Mouse (Mus musculus) embryonic facial prominence, embryonic 13.5 days (tissue): ENCODE measurements around the gene Dnah8. TPM values are rescaled to one million over a fixed set of nuclear protein-coding genes. Genes with fewer than 3 reads are reported as not detected.
A peak's percentile ranks its signal among the peaks of the same experiment; 100 is the strongest.

Experiments used
- ATAC-seq: fragments of 200-750 bp; cut with Nextera tagmentation; 2 replicates; pipeline ENCODE4 v1.8.0; 2017; ENCODE audit warnings: low read depth; ENCODE audit not compliant: insufficient number of reproducible peaks, insufficient read depth, low FRiP score, low TSS enrichment
- H3K27ac ChIP-seq: fragments of 300-500 bp; sonication (generic); 2 replicates; pipeline ENCODE4 v1.5.1; 2015; ENCODE audit warnings: moderate library complexity, mild to moderate bottlenecking, inconsistent platforms
- H3K27me3 ChIP-seq: fragments of 300-500 bp; sonication (generic); 2 replicates; pipeline ENCODE4 v1.6.1; 2015; ENCODE audit warnings: mild to moderate bottlenecking, inconsistent platforms
- H3K36me3 ChIP-seq: fragments of 300-500 bp; sonication (generic); 2 replicates; pipeline ENCODE4 v1.6.1; 2015; ENCODE audit warnings: mild to moderate bottlenecking, inconsistent platforms
- H3K4me1 ChIP-seq: fragments of 300-500 bp; sonication (generic); 2 replicates; pipeline ENCODE4 v1.6.1; 2015; ENCODE audit warnings: inconsistent platforms
- H3K4me2 ChIP-seq: fragments of 300-500 bp; sonication (generic); 2 replicates; pipeline ENCODE4 v1.6.1; 2015; ENCODE audit warnings: moderate library complexity, mild to moderate bottlenecking, inconsistent platforms
- H3K4me3 ChIP-seq: fragments of 300-500 bp; sonication (generic); 2 replicates; pipeline ENCODE4 v1.5.1; 2015; ENCODE audit warnings: mild to moderate bottlenecking, inconsistent platforms
- H3K9ac ChIP-seq: fragments of 300-500 bp; sonication (generic); 2 replicates; pipeline ENCODE4 v1.6.1; 2015; ENCODE audit warnings: mild to moderate bottlenecking, inconsistent platforms
- H3K9me3 ChIP-seq: fragments of 300-500 bp; sonication (generic); 2 replicates; pipeline ENCODE4 v1.6.1; 2016; ENCODE audit warnings: inconsistent platforms
- WGBS: fragments of 180-500 bp; shearing (Covaris S2); methylation state at CpG from one replicate; pipeline ENCODE4 v1.1.7; 2015; ENCODE audit warnings: mixed read lengths; 5-methylcytosine and 5-hydroxymethylcytosine counted together
- polyA plus RNA-seq: library from polyadenylated mRNA; unstranded; fragments of >200 nt; fragmentation: Nextera tagmentation; extraction: Ambion mirVana; gene quantifications from 2 replicates; pipeline ENCODE4 v1.2.1, GENCODE M21; 2015

The Dnah8 gene
- polyA plus RNA-seq, 1 experiment from 2014 or later: 2.5 TPM

DNA sequence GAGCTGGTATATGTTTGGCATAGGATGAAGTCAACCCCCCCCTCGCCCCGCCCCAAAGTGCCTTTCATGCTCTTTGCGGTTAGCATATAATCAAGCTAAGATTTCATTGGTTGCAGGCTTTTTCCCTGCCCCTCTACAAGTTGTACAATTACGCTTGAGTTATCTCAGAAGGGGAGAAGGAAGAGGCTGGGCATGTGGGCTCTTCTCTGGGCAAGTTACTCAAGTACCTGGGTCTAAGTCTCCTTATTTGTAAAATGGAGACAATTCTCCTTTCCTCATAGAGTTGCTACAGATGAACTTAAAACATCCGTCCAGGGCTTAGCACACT, 14.2 kb upstream of the Dnah8 start:
- WGBS: 94% methylated on average over 5 of the region's 5 CpGs
- Histone ChIP-seq H3K4me2 (no peak overlapping the region), H3K36me3 (0 out of 2 replicates have a peak, but pooled peaks cover 5% of the 10 kb centered on the region), H3K9me3 (no peaks in the 10 kb centered on the region), H3K4me1 (peaks cover 43% of the 10 kb centered on the region), H3K9ac (no peak overlapping the region), H3K27ac (no peak overlapping the region), H3K27me3 (no peaks in the 10 kb centered on the region), H3K4me3 (no peak overlapping the region)
- no peak for ATAC-seq

DNA sequence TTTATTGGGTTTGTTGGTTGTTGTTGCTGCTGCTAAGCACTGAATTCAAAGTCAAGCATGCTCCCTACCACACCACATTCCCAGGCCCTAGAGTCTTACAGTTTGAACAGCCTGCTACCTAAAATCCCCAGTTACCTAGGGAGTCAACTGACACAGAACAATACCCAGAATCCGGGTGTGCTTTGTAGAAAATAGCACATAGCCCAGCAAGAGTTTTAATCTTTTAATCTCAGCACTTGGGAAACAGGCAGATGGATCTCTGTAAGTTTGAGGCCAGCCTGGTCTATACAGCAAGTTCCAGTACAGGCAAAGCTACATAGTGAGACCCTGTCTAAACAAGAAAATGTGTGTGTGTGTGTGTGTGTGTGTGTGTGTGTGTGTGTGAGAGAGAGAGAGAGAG, 13.4 kb upstream of the Dnah8 start:
- no peaks in the 10 kb centered on the region for H3K27me3 ChIP-seq
- H3K4me3 ChIP-seq: no peak overlapping the region
- 63% methylated on average over 1 of the region's 1 CpGs for WGBS
- peak overlapping the region; percentile 61; the same call in 1 of the 2 replicates for H3K4me2 ChIP-seq
- no peak for ATAC-seq
- H3K27ac ChIP-seq: no peak overlapping the region
- peaks cover 40% of the 10 kb centered on the region for H3K4me1 ChIP-seq
- H3K36me3 ChIP-seq: 0 out of 2 replicates have a peak, but pooled peaks cover 5% of the 10 kb centered on the region
- no peaks in the 10 kb centered on the region for H3K9me3 ChIP-seq
- H3K9ac ChIP-seq: no peak overlapping the region

DNA sequence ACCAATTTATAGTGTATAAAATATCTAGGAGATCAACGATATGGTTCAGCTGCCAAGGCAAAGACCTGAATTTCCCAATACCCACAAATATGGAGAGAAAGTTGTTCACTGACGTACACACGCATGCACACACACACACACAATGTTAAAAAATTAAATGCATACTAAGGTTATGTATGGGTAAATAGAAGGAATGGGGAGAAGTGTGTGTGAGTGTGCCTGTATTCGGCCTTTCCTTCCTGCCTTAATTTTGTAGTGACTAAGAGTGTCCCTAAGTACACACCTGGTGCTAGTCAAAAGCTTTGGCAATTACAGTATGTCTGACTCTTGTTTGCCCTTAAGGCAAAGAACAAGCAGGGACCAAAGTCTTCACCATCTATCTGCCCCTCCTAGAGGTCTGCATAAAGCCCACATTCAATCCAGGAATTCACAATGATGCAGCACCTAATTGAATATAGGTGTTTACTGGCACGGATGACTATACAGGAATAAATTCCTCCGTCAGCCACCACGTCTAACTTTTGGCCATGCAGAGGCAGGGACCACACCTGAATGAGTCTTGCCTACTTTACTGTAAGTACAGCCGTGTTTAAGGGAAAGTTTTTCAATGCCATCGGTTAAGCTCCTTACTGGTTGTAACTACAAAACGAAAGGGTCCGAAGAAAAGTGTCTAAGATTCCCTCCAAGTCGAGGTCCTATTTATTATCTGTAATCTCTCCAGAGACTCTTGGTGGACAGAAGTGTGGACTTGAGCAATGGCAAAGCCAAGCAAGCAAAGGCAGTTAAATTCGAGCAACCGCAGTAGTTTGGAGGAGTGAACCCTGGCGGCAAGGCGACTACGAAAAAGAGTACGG, 12.7 kb upstream of the Dnah8 start:
- no peak for ATAC-seq
- WGBS: 22% methylated on average over 18 of the region's 18 CpGs
- H3K27ac ChIP-seq: peak overlapping the region; percentile 89

DNA sequence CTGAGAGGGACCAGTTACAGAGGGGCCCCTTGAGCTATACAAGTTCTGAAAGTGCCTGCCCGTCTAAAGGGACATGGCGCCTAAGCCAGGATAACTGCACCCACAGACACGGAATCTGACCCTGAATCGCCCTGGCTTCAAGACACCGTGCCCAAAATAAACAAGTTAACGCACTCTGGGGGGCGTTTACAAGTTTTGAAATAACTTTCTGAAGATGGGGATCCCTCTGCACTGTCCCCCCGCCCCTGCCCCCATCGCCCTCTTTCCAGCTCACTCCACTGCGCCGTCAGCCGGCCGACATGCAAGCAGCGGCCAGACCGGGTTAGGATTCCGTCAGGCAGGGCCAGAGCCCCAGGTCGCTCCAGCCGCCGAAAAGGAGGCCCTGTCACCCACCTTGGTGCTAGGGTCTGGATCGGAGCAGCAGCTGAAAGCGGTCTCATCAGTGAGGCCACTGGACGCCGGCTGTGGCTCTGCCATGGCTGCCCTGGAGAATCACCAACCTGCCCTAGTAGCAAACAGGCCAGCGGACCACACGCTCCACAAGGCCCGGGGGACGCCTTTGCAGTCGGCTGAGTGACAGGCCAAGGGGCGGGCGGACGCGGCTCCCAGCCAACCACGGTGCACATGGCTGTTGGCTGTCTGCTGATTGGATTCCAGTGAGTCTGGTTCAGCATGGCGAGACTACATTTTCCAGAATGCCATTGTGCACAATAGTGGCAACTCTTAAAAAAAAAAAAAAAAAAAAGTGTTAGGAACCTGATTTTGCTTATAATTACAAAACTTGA, 11.9 kb upstream of the Dnah8 start:
- under 1% methylated on average over 34 of the region's 34 CpGs for WGBS
- peak; percentile 99 for ATAC-seq
- H3K27ac ChIP-seq: peak overlapping the region; percentile 89

More for the DNA sequence above, 12.7 kb upstream of the Dnah8 start:
- Histone ChIP-seq H3K9me3 (no peaks in the 10 kb centered on the region), H3K9ac (peak overlapping the region; percentile 87), H3K27me3 (no peaks in the 10 kb centered on the region), H3K4me1 (peaks cover 34% of the 10 kb centered on the region), H3K36me3 (0 out of 2 replicates have a peak, but pooled peaks cover 5% of the 10 kb centered on the region), H3K4me2 (peak overlapping the region; percentile 61), H3K4me3 (peak overlapping the region; percentile 72)

DNA sequence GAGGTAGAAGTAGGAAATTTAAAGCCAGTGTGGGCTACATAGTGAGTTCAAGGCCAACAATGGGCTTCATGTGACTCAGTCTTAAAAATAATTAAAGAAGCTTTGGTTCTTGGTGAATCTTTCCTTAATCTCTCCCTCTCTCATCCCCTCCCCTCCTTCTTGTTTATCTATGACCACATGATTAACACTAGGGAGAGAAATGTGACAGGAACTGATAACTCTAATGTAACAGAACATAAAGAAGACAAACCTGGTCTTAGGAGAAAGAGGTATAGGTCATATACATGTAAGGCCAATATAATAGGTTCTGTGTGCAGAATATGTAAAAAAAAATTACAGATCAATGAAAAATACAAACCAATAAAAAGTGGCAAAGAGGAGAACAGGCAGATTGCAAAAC, 10.8 kb upstream of the Dnah8 start:
- H3K4me1 ChIP-seq: peaks cover 22% of the 10 kb centered on the region
- H3K4me3 ChIP-seq: no peak overlapping the region
- no peak for ATAC-seq
- H3K27me3 ChIP-seq: no peaks in the 10 kb centered on the region
- no peaks in the 10 kb centered on the region for H3K9me3 ChIP-seq
- no peak overlapping the region for H3K9ac ChIP-seq
- 0 out of 2 replicates have a peak, but pooled peaks cover under 1% of the 10 kb centered on the region for H3K36me3 ChIP-seq
- no peak overlapping the region for H3K4me2 ChIP-seq
- no peak overlapping the region for H3K27ac ChIP-seq

More for the DNA sequence above, 11.9 kb upstream of the Dnah8 start:
- Histone ChIP-seq H3K9ac (peak overlapping the region; percentile 87), H3K9me3 (no peaks in the 10 kb centered on the region), H3K4me1 (peaks cover 33% of the 10 kb centered on the region), H3K4me2 (peak overlapping the region; percentile 61), H3K27me3 (no peaks in the 10 kb centered on the region), H3K36me3 (0 out of 2 replicates have a peak, but pooled peaks cover 5% of the 10 kb centered on the region), H3K4me3 (peak overlapping the region; percentile 72)

DNA sequence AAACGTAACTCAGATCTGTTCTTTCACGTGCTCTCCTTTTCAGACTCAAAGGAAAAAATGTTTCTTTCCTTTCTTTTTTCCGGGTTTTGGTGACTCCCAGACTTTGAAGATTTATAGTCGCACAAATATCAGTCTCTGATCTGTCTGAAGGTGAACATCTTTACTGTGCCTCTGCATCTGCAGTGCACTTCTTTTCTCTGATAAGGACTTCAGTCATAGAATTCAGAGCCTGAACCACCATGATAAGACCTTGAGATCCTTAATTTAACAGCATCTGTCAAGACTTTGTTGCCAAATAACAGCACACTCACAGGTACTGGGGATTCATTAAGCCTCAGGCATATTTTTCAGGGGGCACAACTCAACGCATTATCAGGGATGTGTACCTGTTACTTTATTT, 8.0 kb upstream of the Dnah8 start:
- WGBS: 88% methylated on average over 5 of the region's 5 CpGs
- Histone ChIP-seq H3K27me3 (no peaks in the 10 kb centered on the region), H3K4me1 (peaks cover 5% of the 10 kb centered on the region), H3K9me3 (no peaks in the 10 kb centered on the region), H3K4me2 (no peak overlapping the region), H3K9ac (no peak overlapping the region), H3K36me3 (no peaks in the 10 kb centered on the region), H3K27ac (no peak overlapping the region), H3K4me3 (no peak overlapping the region)
- ATAC-seq: no peak

DNA sequence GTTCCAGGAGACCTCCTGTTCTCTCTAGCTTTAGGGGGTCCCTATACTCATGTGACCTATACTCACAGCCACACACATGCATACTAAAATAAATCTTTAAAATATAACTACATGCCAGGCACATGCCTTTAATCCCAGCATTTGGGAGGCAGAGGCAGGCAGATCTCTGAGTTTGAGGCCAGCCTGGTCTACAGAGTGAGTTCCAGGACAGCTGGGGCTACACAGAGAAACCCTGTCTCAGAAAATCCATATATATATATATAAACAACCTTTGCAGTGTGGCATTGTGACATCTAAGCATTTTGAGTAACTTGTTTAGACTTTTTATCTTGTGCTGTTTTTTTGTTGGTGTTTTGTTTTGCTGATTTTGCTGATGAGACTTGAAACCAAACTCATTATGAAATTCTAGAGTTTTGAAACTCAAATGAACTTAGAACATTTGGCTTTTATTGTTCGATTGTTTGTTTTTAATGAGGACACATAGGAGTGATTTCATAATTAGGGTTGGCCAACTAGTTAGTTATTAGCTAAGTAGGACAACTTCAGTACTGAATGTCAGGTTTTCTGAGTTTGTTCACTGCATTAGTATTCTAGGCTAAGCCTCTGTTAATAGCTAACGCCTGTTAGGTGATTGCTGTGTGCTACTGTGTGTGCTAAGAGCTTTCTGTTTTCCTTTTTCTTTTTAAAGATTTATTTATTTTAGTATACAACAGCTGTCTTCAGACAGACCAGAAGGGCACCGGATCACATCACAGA, 5.8 kb upstream of the Dnah8 start:
- no peak overlapping the region for H3K4me3 ChIP-seq

DNA sequence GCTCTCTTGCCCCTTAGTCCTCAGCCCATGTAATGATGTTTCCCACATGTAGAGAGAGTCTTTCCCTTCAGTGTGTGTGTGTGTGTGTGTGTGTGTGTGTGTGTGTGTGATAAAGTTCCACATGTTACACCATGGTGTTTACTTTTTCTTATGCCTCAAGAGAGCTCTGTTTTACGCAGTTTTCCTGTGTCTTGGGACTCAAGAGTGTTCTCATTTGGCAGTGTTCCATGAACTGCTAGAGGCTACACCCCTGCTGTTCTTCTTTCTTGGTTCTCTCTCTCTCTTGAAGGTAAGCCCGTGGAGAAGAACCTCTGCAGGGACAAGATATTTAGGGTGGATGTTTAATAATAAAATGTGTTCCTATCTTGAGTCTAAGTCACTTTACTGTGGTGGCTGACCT, 5.0 kb upstream of the Dnah8 start:
- ATAC-seq: no peak
- H3K27me3 ChIP-seq: no peaks in the 10 kb centered on the region
- no peak overlapping the region for H3K4me3 ChIP-seq
- no peak overlapping the region for H3K4me2 ChIP-seq
- no peaks in the 10 kb centered on the region for H3K4me1 ChIP-seq
- no peak overlapping the region for H3K27ac ChIP-seq
- H3K36me3 ChIP-seq: no peaks in the 10 kb centered on the region
- H3K9me3 ChIP-seq: no peaks in the 10 kb centered on the region
- WGBS: 37% methylated on average over 2 of the region's 2 CpGs
- no peak overlapping the region for H3K9ac ChIP-seq

More for the DNA sequence above, 5.8 kb upstream of the Dnah8 start:
- 84% methylated on average over 3 of the region's 3 CpGs for WGBS
- H3K36me3 ChIP-seq: no peaks in the 10 kb centered on the region
- no peaks in the 10 kb centered on the region for H3K9me3 ChIP-seq
- no peaks in the 10 kb centered on the region for H3K4me1 ChIP-seq
- H3K27me3 ChIP-seq: no peaks in the 10 kb centered on the region
- ATAC-seq: no peak
- H3K27ac ChIP-seq: no peak overlapping the region
- H3K9ac ChIP-seq: no peak overlapping the region
- no peak overlapping the region for H3K4me2 ChIP-seq

DNA sequence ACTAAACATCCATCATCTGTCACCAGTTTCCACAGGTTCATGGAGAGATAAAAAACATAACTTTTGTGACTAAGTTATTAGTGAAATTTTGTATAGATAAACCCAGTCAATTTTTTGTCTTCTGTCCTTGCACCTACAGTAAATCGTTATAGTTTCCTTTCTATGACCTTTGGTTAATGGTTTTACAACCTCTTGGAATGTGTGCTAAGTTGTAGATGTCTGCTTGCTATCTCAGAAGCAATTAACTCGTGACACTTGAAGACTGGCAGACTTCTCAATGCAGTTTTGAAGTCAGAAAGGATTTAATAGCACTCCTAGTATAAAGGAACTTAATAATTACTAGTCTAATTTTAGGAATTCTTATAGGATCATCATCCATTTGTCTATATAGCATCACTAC, 3.6 kb upstream of the Dnah8 start:
- no peak overlapping the region for H3K9ac ChIP-seq
- ATAC-seq: no peak
- H3K27ac ChIP-seq: no peak overlapping the region
- WGBS: 66% methylated on average over 2 of the region's 2 CpGs
- no peaks in the 10 kb centered on the region for H3K9me3 ChIP-seq
- H3K4me3 ChIP-seq: no peak overlapping the region
- H3K4me2 ChIP-seq: no peak overlapping the region
- no peaks in the 10 kb centered on the region for H3K27me3 ChIP-seq
- no peaks in the 10 kb centered on the region for H3K4me1 ChIP-seq
- H3K36me3 ChIP-seq: no peaks in the 10 kb centered on the region

DNA sequence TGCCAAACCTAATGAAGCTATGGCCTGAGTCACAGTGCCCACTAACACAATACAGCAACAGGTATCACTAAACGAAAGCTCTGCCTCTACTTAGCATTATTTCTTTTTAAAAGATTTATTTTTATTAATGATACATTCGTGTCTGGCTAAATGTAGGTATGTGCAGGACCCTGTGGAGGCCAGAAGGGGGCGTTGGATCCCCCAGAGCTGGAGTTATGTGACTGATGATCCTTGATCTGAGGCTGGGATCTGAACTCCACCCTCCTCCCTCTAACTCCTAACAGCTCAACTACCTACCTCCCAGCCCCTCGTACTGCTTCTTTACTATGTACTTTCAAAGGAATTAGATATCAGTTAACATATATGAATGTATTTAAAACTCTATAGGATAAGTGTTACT, 2.7 kb upstream of the Dnah8 start:
- H3K27ac ChIP-seq: no peak overlapping the region
- no peaks in the 10 kb centered on the region for H3K9me3 ChIP-seq
- 62% methylated on average over 4 of the region's 4 CpGs for WGBS
- ATAC-seq: no peak
- H3K9ac ChIP-seq: no peak overlapping the region
- no peaks in the 10 kb centered on the region for H3K27me3 ChIP-seq
- no peak overlapping the region for H3K4me2 ChIP-seq
- no peaks in the 10 kb centered on the region for H3K4me1 ChIP-seq
- no peaks in the 10 kb centered on the region for H3K36me3 ChIP-seq
- H3K4me3 ChIP-seq: no peak overlapping the region

DNA sequence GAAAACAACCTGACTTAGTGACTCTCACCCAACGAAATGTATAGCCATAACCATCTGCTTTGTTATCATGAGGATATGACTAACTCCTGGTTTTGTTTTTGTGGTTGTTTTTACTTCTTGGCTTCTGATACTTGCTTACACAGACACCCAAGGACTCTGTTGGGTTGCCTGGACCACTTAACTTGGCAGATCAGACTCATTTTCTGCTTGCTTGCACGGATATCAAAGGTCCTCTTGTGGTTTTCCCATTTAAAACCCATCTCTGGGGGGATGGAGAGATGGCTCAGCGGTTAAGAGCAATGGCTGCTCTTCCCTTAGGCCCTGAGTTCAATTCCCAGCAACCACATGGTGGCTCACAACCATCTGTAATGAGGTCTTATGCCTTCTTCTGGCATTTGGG, 954 bp upstream of the Dnah8 start:
- no peak overlapping the region for H3K9ac ChIP-seq
- no peaks in the 10 kb centered on the region for H3K4me1 ChIP-seq
- no peak overlapping the region for H3K27ac ChIP-seq
- H3K4me3 ChIP-seq: no peak overlapping the region
- no peaks in the 10 kb centered on the region for H3K9me3 ChIP-seq
- no peak for ATAC-seq
- no peaks in the 10 kb centered on the region for H3K27me3 ChIP-seq
- H3K36me3 ChIP-seq: no peaks in the 10 kb centered on the region
- H3K4me2 ChIP-seq: no peak overlapping the region
- WGBS: 78% methylated on average over 3 of the region's 3 CpGs
